Comparison of ENCODE assay signal across 13 mouse cellular contexts in genomic region chr17:10399706-10400105, GRCm38 (mm10).
DNase-seq lines count a peak whose midpoint lies in the region; ATAC-seq lines count a peak whose summit lies in the region.
"Had no signal": no experiment of that assay in that cellular context is flagged by ENCODE, and none has a peak within 500 bp of the region (broad histone marks: within the 10 kb centered on the region; RNA-seq: fewer than 3 reads in every experiment).

No protein-coding gene starts in this region.

- H3K4me1 ChIP-seq in heart, embryonic 11.5 days (ENCODE audit: control insufficient read depth, insufficient read depth, low read length), result peaks cover 44% of the 10 kb centered on the region
- no peaks in the 10 kb centered on the region for H3K4me1 ChIP-seq in liver, embryonic 16.5 days (ENCODE audit: control insufficient read depth, low read depth, low read length)
- H3K4me1 ChIP-seq in forebrain, embryonic 15.5 days, result peaks cover 26% of the 10 kb centered on the region
- H3K4me1 ChIP-seq in midbrain, embryonic 15.5 days, result peaks cover 11% of the 10 kb centered on the region; the same call in 1 of the 2 replicates

- no peaks in the 10 kb centered on the region for H3K27me3 ChIP-seq in heart, embryonic 11.5 days (ENCODE audit: control insufficient read depth, insufficient read depth, low read length)
- no peaks in the 10 kb centered on the region for H3K27me3 ChIP-seq in liver, embryonic 16.5 days (ENCODE audit: control insufficient read depth, insufficient read depth, low read depth, low read length)
- no peaks in the 10 kb centered on the region for H3K27me3 ChIP-seq in forebrain, embryonic 15.5 days
- H3K27me3 ChIP-seq in midbrain, embryonic 15.5 days (replicated peaks), result no peaks in the 10 kb centered on the region
- H3K27me3 ChIP-seq: embryonic facial prominence, embryonic 15.5 days; Patski had no signal

- ATAC-seq in heart, embryonic 11.5 days (replicated peaks; ENCODE audit: insufficient number of reproducible peaks, low FRiP score, low TSS enrichment), result no peak
- ATAC-seq in liver, embryonic 16.5 days (ENCODE audit: low read depth), result peak; percentile 35; the same call in 1 of the 2 replicates
- ATAC-seq in forebrain, embryonic 15.5 days (replicated peaks), result no peak
- ATAC-seq in midbrain, embryonic 15.5 days (replicated peaks), result no peak
- ATAC-seq: intestine, postnatal 0 days; Patski had no signal

- H3K9me3 ChIP-seq in heart, embryonic 11.5 days (replicated peaks; ENCODE audit: control insufficient read depth, low read length), result no peaks in the 10 kb centered on the region
- H3K9me3 ChIP-seq in liver, embryonic 16.5 days (replicated peaks; ENCODE audit: control insufficient read depth, low read length), result no peaks in the 10 kb centered on the region
- no peaks in the 10 kb centered on the region for H3K9me3 ChIP-seq in forebrain, embryonic 15.5 days
- H3K9me3 ChIP-seq in midbrain, embryonic 15.5 days, result no peaks in the 10 kb centered on the region
- H3K9me3 ChIP-seq: embryonic facial prominence, embryonic 15.5 days had no signal

- no peak overlapping the region for H3K9ac ChIP-seq in heart, embryonic 11.5 days (ENCODE audit: low read depth, low read length)
- H3K9ac ChIP-seq in liver, embryonic 16.5 days (ENCODE audit: low read depth, low read length), result no peak overlapping the region
- H3K9ac ChIP-seq in forebrain, embryonic 15.5 days (replicated peaks), result no peak overlapping the region
- H3K9ac ChIP-seq in midbrain, embryonic 15.5 days, result no peak overlapping the region
- H3K9ac ChIP-seq: embryonic facial prominence, embryonic 15.5 days had no signal

- WGBS in heart, embryonic 11.5 days (ENCODE audit: insufficient replicate concordance), result 52% methylated on average over 10 of the region's 10 CpGs
- WGBS in liver, embryonic 16.5 days (ENCODE audit: insufficient replicate concordance), result 61% methylated on average over 10 of the region's 10 CpGs
- WGBS in forebrain, embryonic 15.5 days, result 76% methylated on average over 10 of the region's 10 CpGs
- 72% methylated on average over 10 of the region's 10 CpGs for WGBS in midbrain, embryonic 15.5 days

- H3K36me3 ChIP-seq in heart, embryonic 11.5 days (ENCODE audit: control insufficient read depth, insufficient read depth, low read length), result no peaks in the 10 kb centered on the region
- no peaks in the 10 kb centered on the region for H3K36me3 ChIP-seq in liver, embryonic 16.5 days (ENCODE audit: control insufficient read depth, insufficient read depth)
- no peaks in the 10 kb centered on the region for H3K36me3 ChIP-seq in forebrain, embryonic 15.5 days
- no peaks in the 10 kb centered on the region for H3K36me3 ChIP-seq in midbrain, embryonic 15.5 days (replicated peaks)
- H3K36me3 ChIP-seq: embryonic facial prominence, embryonic 15.5 days had no signal

- intact Hi-C loops in heart, postnatal 25 days (cut with DNase I), result no loop called here

- no peak overlapping the region for H3K4me2 ChIP-seq in heart, embryonic 11.5 days
- no peak overlapping the region for H3K4me2 ChIP-seq in liver, embryonic 16.5 days (ENCODE audit: low read depth, low read length)
- no peak overlapping the region for H3K4me2 ChIP-seq in forebrain, embryonic 15.5 days (replicated peaks)
- no peak overlapping the region for H3K4me2 ChIP-seq in midbrain, embryonic 15.5 days
- H3K4me2 ChIP-seq: embryonic facial prominence, embryonic 15.5 days had no signal

- peak overlapping the region; percentile 42; the same call in 1 of the 2 replicates for H3K27ac ChIP-seq in heart, embryonic 11.5 days (ENCODE audit: low read depth, low read length)
- no peak overlapping the region for H3K27ac ChIP-seq in liver, embryonic 16.5 days (ENCODE audit: low read length)
- H3K27ac ChIP-seq in forebrain, embryonic 15.5 days (replicated peaks), result peak overlapping the region; percentile 38; the same call in 1 of the 2 replicates
- H3K27ac ChIP-seq in midbrain, embryonic 15.5 days, result peak overlapping the region; percentile 32
- H3K27ac ChIP-seq: embryonic facial prominence, embryonic 15.5 days had no signal

- no peak overlapping the region for H3K4me3 ChIP-seq in heart, embryonic 11.5 days (ENCODE audit: low read depth, low read length)
- no peak overlapping the region for H3K4me3 ChIP-seq in liver, embryonic 16.5 days (ENCODE audit: low read depth, low read length)
- H3K4me3 ChIP-seq in forebrain, embryonic 15.5 days, result no peak overlapping the region
- H3K4me3 ChIP-seq in midbrain, embryonic 15.5 days, result no peak overlapping the region
- H3K4me3 ChIP-seq: embryonic facial prominence, embryonic 15.5 days had no signal

- DNase-seq in heart, postnatal 25 days (ENCODE audit: low spot score), result no peak
- DNase-seq in liver, result no peak
- DNase-seq in frontal cortex, adult 2 months (ENCODE audit: extremely low spot score in 1 of 2, low spot score in 1 of 2), result no peak
- no peak for DNase-seq in thymus, adult 18-20 months
- DNase-seq: adrenal gland, postnatal 25 days; cerebellum, adult 8-10 months had no signal
